ENCODE assay signal across 18 mouse cellular contexts in genomic region chr8:91615196-91615595, GRCm38 (mm10).
"Had no signal": no experiment of that assay in that cellular context is flagged by ENCODE, and none has a peak within 500 bp of the region (broad histone marks: within the 10 kb centered on the region; RNA-seq: fewer than 3 reads in every experiment).

No protein-coding gene starts in this region.

- H3K9ac ChIP-seq: lung, embryonic 14.5 days; midbrain, embryonic 12.5 days; neural tube, embryonic 13.5 days; neural tube, embryonic 15.5 days had no signal

- H3K4me3 ChIP-seq: midbrain, embryonic 10.5 days; midbrain, embryonic 12.5 days; myocyte; neural tube, embryonic 13.5 days; neural tube, embryonic 15.5 days had no signal

- ATAC-seq: midbrain, embryonic 16.5 days had no signal

- H3K4me2 ChIP-seq: lung, embryonic 14.5 days; midbrain, embryonic 12.5 days; neural tube, embryonic 13.5 days; neural tube, embryonic 15.5 days had no signal

- DNase-seq: lung, embryonic 14.5 days; lung, postnatal 10 days; lung, postnatal 4 days; midbrain, embryonic 14.5 days; retina, postnatal 1 day; right cerebral cortex, adult 18-20 months; right cerebral cortex, postnatal 25 days; right cerebral cortex, postnatal 4 days; spleen, adult 18-20 months; thymus, adult 18-20 months; thymus, postnatal 14 days; thymus, postnatal 36 days had no signal

- H3K9me3 ChIP-seq: midbrain, embryonic 10.5 days; midbrain, embryonic 12.5 days; neural tube, embryonic 13.5 days; neural tube, embryonic 15.5 days had no signal

- H3K27ac ChIP-seq: midbrain, embryonic 10.5 days; midbrain, embryonic 12.5 days; neural tube, embryonic 13.5 days; neural tube, embryonic 15.5 days had no signal

- H3K36me3 ChIP-seq: midbrain, embryonic 10.5 days; midbrain, embryonic 12.5 days; neural tube, embryonic 13.5 days; neural tube, embryonic 15.5 days had no signal
